Mouse (Mus musculus): Measurements from ENCODE around the gene Ifitm7.
"Not testable (repeated sequence)": the region's sequence is repeated elsewhere in the genome, so short reads cannot be mapped to it uniquely, and the experiment has no call there.

The Ifitm7 gene

DNA sequence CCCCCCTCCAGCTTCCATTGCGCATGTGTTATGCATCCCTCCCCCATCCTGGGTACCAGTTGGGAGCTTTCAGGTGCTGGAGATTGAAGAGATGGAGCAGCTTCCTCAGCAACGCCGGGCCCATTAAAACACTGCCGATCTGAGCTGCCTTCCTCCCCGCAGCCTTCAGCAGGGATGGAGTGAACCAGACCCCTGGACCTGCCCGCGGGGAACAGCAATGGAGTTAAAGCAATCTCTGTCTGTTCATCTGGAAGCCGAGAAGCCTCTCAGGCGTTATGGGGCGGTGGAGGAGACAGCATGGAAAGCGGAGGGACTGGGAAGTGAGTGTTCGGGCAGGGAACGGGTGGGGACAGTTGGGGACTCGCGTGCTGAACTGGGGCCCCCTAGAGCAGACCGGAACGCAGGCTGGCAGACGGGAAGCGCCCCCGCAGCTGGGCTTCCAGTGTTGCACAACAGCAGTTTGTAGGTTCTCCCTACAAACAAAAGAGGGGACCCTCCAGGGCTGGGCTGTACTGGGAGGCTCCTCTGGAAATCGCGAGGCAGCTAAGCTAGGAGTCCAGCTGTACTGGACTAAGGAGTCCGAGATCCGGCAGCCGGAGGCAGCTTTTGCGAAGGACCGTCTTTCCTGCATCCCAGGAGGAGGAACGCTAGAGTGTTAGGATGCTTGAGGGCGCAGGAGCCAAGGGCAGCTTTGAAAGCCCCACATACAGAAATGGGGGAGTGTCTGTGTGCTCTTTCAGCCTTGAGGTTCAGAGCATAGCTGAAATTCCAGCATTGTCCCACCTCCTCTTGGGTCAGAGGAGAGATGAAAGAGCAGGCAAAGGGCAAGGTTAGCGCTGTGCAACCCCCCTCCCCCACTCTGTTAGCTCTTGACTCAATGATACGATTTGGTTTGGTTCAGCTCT lies at the start of gene Ifitm7, which contains the start of gene 2900011O08Rik:
Gene Ifitm7, minus strand, starts transcription at position 315 of the 905 bp plus-strand sequence.
Gene 2900011O08Rik, plus strand, starts transcription at position 31 of the 905 bp plus-strand sequence.
- peak; percentile 77 for DNase-seq

GRCm38 (mm10) chr16:14033076-14033475 lies 46.4 kb upstream of the Ifitm7 start:
- DNase-seq: no peak

DNA sequence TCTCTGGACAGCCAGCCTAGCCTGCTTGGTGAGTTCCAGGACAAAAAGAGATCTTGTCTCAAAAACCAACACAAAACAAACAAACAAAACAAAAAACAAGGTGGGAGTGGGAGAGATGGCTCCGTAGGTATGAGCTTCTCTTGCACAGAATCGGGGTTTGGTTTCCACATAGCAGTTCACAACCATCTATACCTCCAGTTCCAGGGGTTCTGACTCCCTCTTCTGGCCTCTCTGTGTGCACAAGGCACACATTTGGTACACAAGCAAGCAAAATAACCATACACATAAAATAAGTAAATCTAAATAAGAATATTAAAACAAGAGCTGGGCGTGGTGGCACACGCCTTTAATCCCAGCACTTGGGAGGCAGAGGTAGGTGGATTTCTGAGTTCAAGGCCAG lies 44.0 kb upstream of the Ifitm7 start:
- DNase-seq: no peak

DNA sequence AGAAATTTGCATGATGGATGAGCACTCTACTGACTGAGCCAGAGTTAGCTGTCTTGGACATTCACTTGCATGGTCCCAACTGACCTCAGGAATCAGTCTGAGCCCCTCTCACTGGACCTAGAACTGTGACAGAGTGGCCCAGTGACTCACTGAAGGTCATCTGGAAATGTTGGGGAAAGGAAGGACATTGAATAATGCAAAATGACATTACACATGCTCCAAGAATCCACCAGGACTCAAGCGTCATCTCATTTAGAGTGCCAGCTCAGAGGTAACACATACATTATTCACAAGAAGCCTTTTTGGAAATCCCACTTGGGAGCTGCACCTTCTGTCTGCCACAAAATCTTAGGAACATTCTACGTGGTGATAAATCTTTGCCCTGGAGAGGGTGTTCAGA lies 43.2 kb upstream of the Ifitm7 start:
- DNase-seq: no peak

DNA sequence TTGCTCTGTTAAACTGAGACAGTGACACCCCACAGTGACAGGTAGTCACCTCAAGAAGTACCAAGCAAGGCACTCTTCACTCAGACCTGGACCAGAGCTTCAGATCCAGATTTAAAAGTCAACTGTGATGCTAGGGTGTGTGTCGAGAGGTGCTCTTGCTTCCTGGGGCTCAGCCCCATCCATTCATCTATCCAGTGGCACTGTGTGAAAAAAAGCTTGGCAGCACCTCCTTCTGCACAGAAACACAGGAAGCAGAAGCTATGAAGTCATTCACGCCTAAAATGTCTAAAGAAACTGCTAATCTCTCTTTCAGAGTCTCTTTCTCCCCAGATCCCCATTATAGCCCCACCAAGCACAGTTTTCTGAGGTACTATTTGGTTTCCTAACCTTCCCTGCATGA lies 42.4 kb upstream of the Ifitm7 start:
- no peak for DNase-seq

DNA sequence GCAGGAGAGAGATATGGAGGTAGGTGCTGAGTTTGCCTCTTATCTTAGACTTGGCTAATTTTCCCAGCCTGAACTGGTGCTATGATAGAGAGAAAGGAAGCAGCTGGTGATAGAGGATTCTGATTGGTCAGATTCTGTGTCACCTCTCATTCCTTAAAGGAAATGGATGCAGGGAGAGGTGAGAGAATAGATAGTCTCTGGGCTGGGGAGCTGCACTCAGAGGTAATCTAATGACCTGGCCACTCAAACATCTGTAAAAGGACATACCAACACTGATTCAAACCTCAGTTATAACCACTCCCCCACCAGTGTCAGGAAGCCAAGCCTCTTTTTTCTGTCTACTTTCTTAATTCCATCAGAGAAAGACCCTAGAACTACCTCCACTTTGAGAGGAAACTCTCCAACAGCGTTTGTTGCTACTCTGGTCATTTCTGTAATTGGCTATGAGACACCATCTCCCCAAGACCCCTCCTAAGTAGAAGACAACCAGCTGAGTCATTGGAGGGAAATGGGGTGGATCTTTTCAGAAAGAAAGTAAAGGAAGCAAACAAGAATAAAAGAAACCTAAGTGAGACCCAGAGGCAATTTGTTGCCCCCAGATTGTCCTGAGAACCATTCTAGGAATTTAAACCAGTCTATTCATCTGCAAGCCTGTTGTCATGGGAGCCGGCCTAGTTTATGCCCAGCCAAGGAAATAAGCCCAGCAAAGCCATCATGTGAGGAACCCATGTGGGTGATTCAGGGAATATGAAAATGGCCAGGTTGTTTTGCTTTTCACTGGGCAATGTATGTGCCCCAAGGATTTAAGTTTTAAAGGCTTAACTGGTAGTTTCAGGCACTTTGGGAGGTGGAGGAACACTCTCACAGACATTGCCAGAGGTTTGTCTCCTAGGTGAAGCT lies 38.7 kb upstream of the Ifitm7 start:
- no peak for DNase-seq

DNA sequence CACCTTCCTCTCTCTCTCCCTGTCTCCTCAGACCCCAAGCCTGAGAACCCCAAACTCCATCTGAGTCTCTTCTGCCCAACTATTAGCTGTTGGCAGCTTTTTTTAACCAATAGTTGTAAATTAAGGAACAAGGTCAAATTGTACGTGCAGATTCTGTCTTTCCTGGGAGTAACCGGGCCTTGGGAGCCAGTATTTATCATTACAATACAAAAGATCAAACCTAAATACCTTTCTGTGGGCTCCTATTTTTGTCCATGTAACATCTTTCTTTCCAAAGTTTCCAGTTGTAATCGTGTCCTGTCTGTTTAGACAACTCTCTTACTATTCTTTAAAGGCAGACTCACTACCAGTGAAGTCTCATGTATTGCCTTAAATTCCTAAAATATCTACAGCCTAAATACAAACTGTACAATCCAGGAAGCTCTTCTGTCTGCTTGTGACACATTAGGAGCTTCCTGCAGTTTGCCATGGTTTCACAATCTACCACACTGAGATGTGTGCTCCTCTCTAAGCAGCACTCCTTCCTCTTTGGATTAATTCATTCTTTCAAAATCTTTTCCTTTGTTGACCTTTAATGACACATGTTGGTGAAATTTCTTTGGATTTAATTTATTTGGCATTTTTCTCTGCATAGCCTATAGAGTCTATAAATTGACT lies 34.6 kb upstream of the Ifitm7 start:
- DNase-seq: no peak

- no peak for DNase-seq
Measured at GRCm38 (mm10) chr16:14017306-14017705, 30.6 kb upstream of the Ifitm7 start.

DNA sequence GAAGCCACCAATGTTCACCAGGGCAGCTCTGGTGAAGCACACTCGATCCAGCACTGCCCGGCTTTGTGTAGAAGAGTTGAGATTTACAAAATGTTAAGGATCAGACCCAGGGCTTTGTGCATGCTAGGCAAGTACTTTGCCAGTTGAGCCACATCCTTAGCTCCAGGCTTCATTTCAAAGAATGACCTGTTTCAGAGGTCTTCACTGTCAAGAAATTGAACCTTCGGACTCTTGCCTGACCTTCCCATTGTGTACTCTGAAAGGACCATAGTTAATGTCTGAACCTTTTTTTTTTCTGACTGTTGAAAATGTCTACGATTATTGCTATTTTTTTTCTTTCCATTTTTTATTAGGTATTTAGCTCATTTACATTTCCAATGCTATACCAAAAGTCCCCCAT lies 23.3 kb upstream of the Ifitm7 start:
- DNase-seq: no peak

DNA sequence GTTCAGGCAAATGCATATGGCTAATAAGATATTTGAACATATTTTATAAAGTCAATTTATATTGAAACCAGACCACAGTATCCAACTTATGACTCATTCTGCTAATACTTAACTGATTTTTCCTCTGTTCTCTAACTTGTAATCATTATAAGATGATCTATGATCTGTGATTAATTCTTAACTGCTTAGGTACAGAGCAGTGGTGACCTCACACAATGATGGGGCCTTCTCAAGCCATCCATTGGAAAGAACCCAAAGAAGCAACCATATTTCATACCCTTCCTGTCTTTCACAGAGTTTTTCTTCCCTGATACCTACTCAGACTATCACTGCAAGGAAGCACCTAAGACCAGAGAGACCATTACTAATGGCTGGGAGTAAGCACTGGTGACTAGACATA lies 22.0 kb upstream of the Ifitm7 start:
- no peak for DNase-seq

GRCm38 (mm10) chr16:14008081-14008480 lies 21.4 kb upstream of the Ifitm7 start:
- no peak for DNase-seq

DNA sequence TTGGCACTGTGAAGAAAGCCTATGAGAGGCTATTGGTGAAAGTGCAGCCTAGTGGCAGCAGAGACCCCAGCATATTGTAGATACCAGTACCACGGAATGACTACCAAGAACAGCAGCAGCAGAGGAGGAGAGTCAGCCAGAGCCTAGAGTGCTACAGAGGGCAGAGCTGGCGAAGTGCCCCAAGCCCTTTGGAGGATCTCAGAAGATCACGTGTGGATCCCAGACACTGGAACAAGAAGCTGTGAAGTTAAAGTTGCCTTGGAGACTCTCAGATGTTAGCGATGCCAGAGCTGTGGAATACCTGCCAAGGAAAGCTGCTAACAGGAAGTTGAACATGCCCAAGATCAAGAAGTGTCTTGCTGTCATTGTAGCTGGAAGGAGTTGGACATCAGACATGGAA lies 18.6 kb upstream of the Ifitm7 start:
- DNase-seq: peak in 1 of 2 experiments; percentile 39

- DNase-seq: no peak
Measured at GRCm38 (mm10) chr16:14004726-14005125, 18.0 kb upstream of the Ifitm7 start.

GRCm38 (mm10) chr16:14004170-14004569 lies 17.5 kb upstream of the Ifitm7 start:
- no peak for DNase-seq

- DNase-seq: no peak
Measured at GRCm38 (mm10) chr16:14003386-14004130, 16.9 kb upstream of the Ifitm7 start.

DNA sequence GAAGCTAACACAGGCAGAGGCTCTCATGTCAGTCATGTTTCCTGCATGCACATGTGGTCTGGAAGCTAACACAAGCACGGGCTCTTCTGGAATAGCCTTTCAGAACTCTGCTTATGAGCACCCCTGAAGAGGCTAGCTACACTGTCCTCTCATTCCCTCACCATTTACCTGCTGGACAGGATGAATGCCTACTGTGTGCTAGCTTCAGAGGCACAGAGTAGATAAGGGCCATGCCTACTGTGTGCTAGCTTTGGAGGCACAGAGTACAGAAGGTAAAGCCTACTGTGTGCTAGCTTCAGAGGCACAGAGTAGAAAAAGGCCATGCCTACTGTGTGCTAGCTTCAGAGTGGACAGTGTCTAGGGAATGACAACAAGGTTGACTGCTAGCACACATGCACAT lies 7.8 kb upstream of the Ifitm7 start:
- no peak for DNase-seq

GRCm38 (mm10) chr16:13994076-13994475 lies 7.4 kb upstream of the Ifitm7 start:
- DNase-seq: no peak

- DNase-seq: no peak
Measured at GRCm38 (mm10) chr16:13992518-13993248, 6.0 kb upstream of the Ifitm7 start.

DNA sequence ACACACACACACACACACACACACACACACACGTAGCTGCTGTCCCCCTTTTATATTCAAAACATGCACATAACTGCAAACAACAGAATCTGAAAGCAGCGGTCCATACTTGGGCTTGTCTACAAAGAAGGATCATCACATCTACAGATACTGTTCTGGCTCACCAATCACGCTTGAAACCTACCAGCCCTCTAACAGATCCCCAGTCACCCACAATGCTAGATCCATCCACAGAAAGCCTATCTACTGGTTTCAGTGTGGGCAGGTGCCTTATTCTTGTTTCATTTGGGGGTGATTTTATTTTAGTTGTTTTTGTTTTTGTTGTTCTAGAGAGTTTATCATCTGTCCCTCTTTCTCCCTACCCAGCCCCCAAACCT lies 503 bp downstream of the Ifitm7 start:
- DNase-seq: no peak

GRCm38 (mm10) chr16:13983161-13983560 lies 3.5 kb downstream of the Ifitm7 start:
- DNase-seq: no peak

GRCm38 (mm10) chr16:13981726-13982125 lies 5.0 kb downstream of the Ifitm7 start:
- DNase-seq: not testable (repeated sequence)

GRCm38 (mm10) chr16:13977026-13977425 lies 9.7 kb downstream of the Ifitm7 start:
- not testable (repeated sequence) for DNase-seq
